Mouse (Mus musculus) neural tube, embryonic 11.5 days (tissue): ENCODE data around the gene Ptpre. TPM values are rescaled to one million over a fixed set of nuclear protein-coding genes. Genes with fewer than 3 reads are reported as not detected.
"Not testable (repeated sequence)": the region's sequence is repeated elsewhere in the genome, so short reads cannot be mapped to it uniquely, and the experiment has no call there.

Experiments
- ATAC-seq: fragments of 200-750 bp; cut with Nextera tagmentation; 2 replicates; pipeline ENCODE4 v1.8.0; 2017; ENCODE audit warnings: moderate number of reproducible peaks, mild to moderate bottlenecking, moderate TSS enrichment, moderate library complexity; ENCODE audit not compliant: insufficient read depth, low FRiP score, low TSS enrichment
- DNase-seq: peaks from one replicate; pipeline ENCODE4 v3.0.0-alpha.2; 2015; ENCODE audit warnings: low spot score
- H3K27ac ChIP-seq: fragments of 300-500 bp; sonication (generic); 2 replicates; pipeline ENCODE4 v1.5.1; 2014; ENCODE audit warnings: low read depth, mild to moderate bottlenecking, low read length
- H3K27me3 ChIP-seq: fragments of 300-500 bp; sonication (generic); 2 replicates; pipeline ENCODE4 v1.6.1; 2014; ENCODE audit warnings: mild to moderate bottlenecking, low read length, mixed read lengths; ENCODE audit not compliant: control insufficient read depth, insufficient read depth
- H3K36me3 ChIP-seq: fragments of 300-500 bp; sonication (generic); 2 replicates; pipeline ENCODE4 v1.6.1; 2014; ENCODE audit warnings: mild to moderate bottlenecking, low read length, moderate library complexity, mixed read lengths; ENCODE audit not compliant: control insufficient read depth, insufficient read depth
- H3K4me1 ChIP-seq: fragments of 300-500 bp; sonication (generic); 2 replicates; pipeline ENCODE4 v1.6.1; 2014; ENCODE audit warnings: low read length, mixed read lengths; ENCODE audit not compliant: control insufficient read depth, insufficient read depth
- H3K4me2 ChIP-seq: fragments of 300-500 bp; sonication (generic); 2 replicates; pipeline ENCODE4 v1.6.1; 2014; ENCODE audit warnings: low read depth, mild to moderate bottlenecking, moderate library complexity
- H3K4me3 ChIP-seq: fragments of 300-500 bp; sonication (generic); 2 replicates; pipeline ENCODE4 v1.5.1; 2014; ENCODE audit warnings: low read depth, low read length
- H3K9ac ChIP-seq: fragments of 300-500 bp; sonication (generic); 2 replicates; pipeline ENCODE4 v1.6.1; 2014; ENCODE audit warnings: mild to moderate bottlenecking, low read length
- H3K9me3 ChIP-seq: fragments of 300-500 bp; sonication (generic); 2 replicates; pipeline ENCODE4 v1.6.1; 2016; ENCODE audit warnings: low read length; ENCODE audit not compliant: control insufficient read depth
- WGBS: fragments of 180-500 bp; shearing (Covaris S2); extraction: QIAGEN DNeasy Blood & Tissue Kit; methylation state at CpG from one replicate; pipeline ENCODE4 v1.1.7; 2014; 5-methylcytosine and 5-hydroxymethylcytosine counted together
- polyA plus RNA-seq: library from polyadenylated mRNA; unstranded; fragments of >200 nt; fragmentation: Nextera tagmentation; extraction: Ambion mirVana; gene quantifications from 2 replicates; pipeline ENCODE4 v1.2.1, GENCODE M21; 2014

The Ptpre gene
- polyA plus RNA-seq, 1 experiment from 2014 or later, result 0.97 TPM

GRCm38 (mm10) chr7:135684938-135685337 is 147.7 kb downstream of the Ptpre start:
- DNase-seq (no peak), ATAC-seq (no peak)
- Histone ChIP-seq H3K9me3 (no peaks in the 10 kb centered on the region), H3K4me3 (no peak overlapping the region), H3K4me2 (no peak overlapping the region), H3K27me3 (no peaks in the 10 kb centered on the region), H3K4me1 (no peaks in the 10 kb centered on the region), H3K27ac (no peak overlapping the region), H3K36me3 (peaks cover 11% of the 10 kb centered on the region; the same call in 1 of the 2 replicates), H3K9ac (no peak overlapping the region)
- WGBS, result 88% methylated on average over 7 of the region's 7 CpGs

GRCm38 (mm10) chr7:135689396-135689795 is 152.1 kb downstream of the Ptpre start:
- no peak for ATAC-seq
- H3K27me3 ChIP-seq, result no peaks in the 10 kb centered on the region
- no peaks in the 10 kb centered on the region for H3K4me1 ChIP-seq
- DNase-seq, result no peak
- H3K36me3 ChIP-seq, result peaks cover 21% of the 10 kb centered on the region
- no peak overlapping the region for H3K4me2 ChIP-seq
- WGBS, result 92% methylated on average over 7 of the region's 7 CpGs
- no peak overlapping the region for H3K27ac ChIP-seq
- no peaks in the 10 kb centered on the region for H3K9me3 ChIP-seq
- H3K4me3 ChIP-seq, result no peak overlapping the region
- no peak overlapping the region for H3K9ac ChIP-seq

GRCm38 (mm10) chr7:135691941-135692340 is 154.7 kb downstream of the Ptpre start:
- WGBS, result 96% methylated on average over 5 of the region's 5 CpGs
- DNase-seq (no peak), ATAC-seq (no peak)
- no peak overlapping the region for H3K9ac ChIP-seq
- no peak overlapping the region for H3K4me2 ChIP-seq
- H3K36me3 ChIP-seq, result peaks cover 32% of the 10 kb centered on the region
- H3K27me3 ChIP-seq, result no peaks in the 10 kb centered on the region
- no peaks in the 10 kb centered on the region for H3K4me1 ChIP-seq
- no peak overlapping the region for H3K27ac ChIP-seq
- no peaks in the 10 kb centered on the region for H3K9me3 ChIP-seq
- no peak overlapping the region for H3K4me3 ChIP-seq

GRCm38 (mm10) chr7:135694130-135694529 is 156.8 kb downstream of the Ptpre start:
- H3K27ac ChIP-seq, result no peak overlapping the region

GRCm38 (mm10) chr7:135694796-135695195 is 157.5 kb downstream of the Ptpre start:
- H3K27me3 ChIP-seq, result no peaks in the 10 kb centered on the region
- no peak for DNase-seq
- WGBS, result 93% methylated on average over 5 of the region's 5 CpGs
- no peak overlapping the region for H3K27ac ChIP-seq
- ATAC-seq, result no peak
- peaks cover 33% of the 10 kb centered on the region for H3K36me3 ChIP-seq
- H3K9ac ChIP-seq, result no peak overlapping the region
- H3K4me1 ChIP-seq, result no peaks in the 10 kb centered on the region
- H3K4me3 ChIP-seq, result no peak overlapping the region
- H3K9me3 ChIP-seq, result no peaks in the 10 kb centered on the region
- no peak overlapping the region for H3K4me2 ChIP-seq

More at GRCm38 (mm10) chr7:135694130-135694529, 156.8 kb downstream of the Ptpre start:
- ATAC-seq (no peak), DNase-seq (no peak)
- 95% methylated on average over 4 of the region's 4 CpGs for WGBS
- no peaks in the 10 kb centered on the region for H3K4me1 ChIP-seq
- no peak overlapping the region for H3K4me3 ChIP-seq
- no peak overlapping the region for H3K9ac ChIP-seq
- H3K9me3 ChIP-seq, result no peaks in the 10 kb centered on the region
- no peak overlapping the region for H3K4me2 ChIP-seq
- H3K27me3 ChIP-seq, result no peaks in the 10 kb centered on the region
- peaks cover 37% of the 10 kb centered on the region for H3K36me3 ChIP-seq

GRCm38 (mm10) chr7:135696127-135696526 is 158.8 kb downstream of the Ptpre start:
- H3K9ac ChIP-seq, result no peak overlapping the region
- no peak overlapping the region for H3K4me2 ChIP-seq
- ATAC-seq, result no peak
- DNase-seq, result no peak
- no peaks in the 10 kb centered on the region for H3K9me3 ChIP-seq
- H3K4me1 ChIP-seq, result no peaks in the 10 kb centered on the region
- WGBS, result 96% methylated on average over 4 of the region's 4 CpGs
- H3K27ac ChIP-seq, result no peak overlapping the region
- H3K27me3 ChIP-seq, result no peaks in the 10 kb centered on the region
- H3K4me3 ChIP-seq, result no peak overlapping the region
- H3K36me3 ChIP-seq, result peaks cover 34% of the 10 kb centered on the region

GRCm38 (mm10) chr7:135697021-135697740 is 159.9 kb downstream of the Ptpre start:
- H3K36me3 ChIP-seq, result peaks cover 35% of the 10 kb centered on the region
- H3K4me2 ChIP-seq, H3K27ac ChIP-seq, ATAC-seq, H3K4me1 ChIP-seq, H3K9me3 ChIP-seq, H3K4me3 ChIP-seq, H3K9ac ChIP-seq, H3K27me3 ChIP-seq, DNase-seq: not testable (repeated sequence)
- 96% methylated on average over 5 of the region's 5 CpGs for WGBS

GRCm38 (mm10) chr7:135698362-135698761 is 161.1 kb downstream of the Ptpre start:
- H3K36me3 ChIP-seq, result peaks cover 37% of the 10 kb centered on the region
- H3K4me3 ChIP-seq, result no peak overlapping the region
- no peak overlapping the region for H3K27ac ChIP-seq
- no peaks in the 10 kb centered on the region for H3K4me1 ChIP-seq
- H3K4me2 ChIP-seq, result no peak overlapping the region
- no peaks in the 10 kb centered on the region for H3K27me3 ChIP-seq
- DNase-seq (no peak), ATAC-seq (no peak)
- no peak overlapping the region for H3K9ac ChIP-seq
- H3K9me3 ChIP-seq, result no peaks in the 10 kb centered on the region
- 100% methylated on average over 2 of the region's 2 CpGs for WGBS

GRCm38 (mm10) chr7:135699351-135699750 is 162.1 kb downstream of the Ptpre start:
- H3K4me1 ChIP-seq, H3K4me3 ChIP-seq, DNase-seq, H3K27ac ChIP-seq, H3K4me2 ChIP-seq, H3K27me3 ChIP-seq, ATAC-seq, H3K9me3 ChIP-seq, H3K9ac ChIP-seq: not testable (repeated sequence)
- peaks cover 36% of the 10 kb centered on the region for H3K36me3 ChIP-seq
- WGBS, result 94% methylated on average over 6 of the region's 6 CpGs
